21 mouse cellular contexts compared by ENCODE assay signal in genomic region chr17:90990747-90991146, GRCm38 (mm10).
"Had no signal": no experiment of that assay in that cellular context is flagged by ENCODE, and none has a peak within 500 bp of the region (broad histone marks: within the 10 kb centered on the region; RNA-seq: fewer than 3 reads in every experiment).

No protein-coding gene starts in this region.

- H3K9ac ChIP-seq: kidney, embryonic 15.5 days; liver, embryonic 13.5 days; lung, embryonic 14.5 days; midbrain, embryonic 12.5 days; midbrain, embryonic 15.5 days; neural tube, embryonic 12.5 days; neural tube, embryonic 15.5 days had no signal

- H3K36me3 ChIP-seq: kidney, embryonic 15.5 days; liver, embryonic 13.5 days; midbrain, embryonic 12.5 days; midbrain, embryonic 15.5 days; neural tube, embryonic 12.5 days; neural tube, embryonic 15.5 days had no signal

- H3K27me3 ChIP-seq: kidney, embryonic 15.5 days; liver, embryonic 13.5 days; midbrain, embryonic 12.5 days; midbrain, embryonic 15.5 days; neural tube, embryonic 12.5 days; neural tube, embryonic 15.5 days had no signal

- ATAC-seq: lung, postnatal 0 days; midbrain, embryonic 15.5 days had no signal

- H3K27ac ChIP-seq: kidney, embryonic 15.5 days; left cerebral cortex, adult 2 months; liver, embryonic 13.5 days; macrophage; midbrain, embryonic 12.5 days; midbrain, embryonic 15.5 days; neural tube, embryonic 12.5 days; neural tube, embryonic 15.5 days; stomach, postnatal 0 days had no signal

- H3K4me1 ChIP-seq: kidney, embryonic 15.5 days; liver, embryonic 13.5 days; neural tube, embryonic 15.5 days had no signal

- H3K9me3 ChIP-seq: kidney, embryonic 15.5 days; liver, embryonic 13.5 days; midbrain, embryonic 12.5 days; midbrain, embryonic 15.5 days; neural tube, embryonic 12.5 days; neural tube, embryonic 15.5 days had no signal

- DNase-seq: kidney, adult 8-10 months; kidney, postnatal 10 days; kidney, postnatal 36 days; layer of hippocampus, postnatal 36 days; liver, embryonic 13.5 days; lung, embryonic 14.5 days; right cerebral cortex, adult 18-20 months; right cerebral cortex, postnatal 14 days; right cerebral cortex, postnatal 4 days; thymus, adult 2 months; thymus, postnatal 14 days; thymus, postnatal 4 days had no signal

- H3K4me2 ChIP-seq: kidney, embryonic 15.5 days; liver, embryonic 13.5 days; lung, embryonic 14.5 days; midbrain, embryonic 12.5 days; midbrain, embryonic 15.5 days; neural tube, embryonic 12.5 days; neural tube, embryonic 15.5 days had no signal

- H3K4me3 ChIP-seq: kidney, embryonic 15.5 days; left cerebral cortex, adult 2 months; liver, embryonic 13.5 days; midbrain, embryonic 12.5 days; midbrain, embryonic 15.5 days; neural tube, embryonic 12.5 days; neural tube, embryonic 15.5 days had no signal
